Mouse (Mus musculus): ENCODE data around the gene C87436. TPM values are rescaled to one million over a fixed set of nuclear protein-coding genes. Genes with fewer than 3 reads are reported as not detected.
A peak's percentile ranks its signal among the peaks of the same experiment; 100 is the strongest.
"Not testable (repeated sequence)": the region's sequence is repeated elsewhere in the genome, so short reads cannot be mapped to it uniquely, and the experiment has no call there.

The C87436 gene
- polyA plus RNA-seq, 1 experiment: 5.3 TPM

DNA sequence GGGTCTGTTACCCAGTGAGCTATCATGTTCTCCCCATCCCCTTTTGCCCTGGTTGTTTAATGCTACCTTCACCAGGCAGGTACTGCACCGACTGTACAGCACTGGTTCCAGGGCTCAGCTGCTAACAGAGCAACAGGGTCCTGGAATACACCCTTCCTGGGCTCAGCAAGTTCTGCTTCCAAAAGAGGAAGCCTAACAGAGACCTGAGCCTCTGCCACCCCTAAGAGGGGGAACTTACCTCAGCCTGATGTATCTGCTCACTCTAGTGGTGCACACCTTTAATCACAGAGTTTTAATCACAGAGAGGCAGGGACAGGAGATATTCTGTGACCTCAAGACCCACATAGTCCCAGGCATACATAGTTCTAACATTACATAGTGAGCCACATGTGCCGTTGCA is 51.8 kb downstream of the C87436 start:
- H3K36me3 ChIP-seq (replicated peaks; ENCODE audit: low read length): no peaks in the 10 kb centered on the region
- H3K27me3 ChIP-seq (replicated peaks): no peaks in the 10 kb centered on the region
- H3K9me3 ChIP-seq: peaks cover 2% of the 10 kb centered on the region
- H3K4me1 ChIP-seq: peaks cover 40% of the 10 kb centered on the region
- TF ChIP-seq GATA1 (IDR thresholded peaks at IDR 0.05; ENCODE audit: borderline replicate concordance, low read length): no peak
- no peak for TF ChIP-seq FLI1 (IDR thresholded peaks at IDR 0.05; ENCODE audit: low read length)
- H3K4me3 ChIP-seq (replicated peaks): no peak overlapping the region

DNA sequence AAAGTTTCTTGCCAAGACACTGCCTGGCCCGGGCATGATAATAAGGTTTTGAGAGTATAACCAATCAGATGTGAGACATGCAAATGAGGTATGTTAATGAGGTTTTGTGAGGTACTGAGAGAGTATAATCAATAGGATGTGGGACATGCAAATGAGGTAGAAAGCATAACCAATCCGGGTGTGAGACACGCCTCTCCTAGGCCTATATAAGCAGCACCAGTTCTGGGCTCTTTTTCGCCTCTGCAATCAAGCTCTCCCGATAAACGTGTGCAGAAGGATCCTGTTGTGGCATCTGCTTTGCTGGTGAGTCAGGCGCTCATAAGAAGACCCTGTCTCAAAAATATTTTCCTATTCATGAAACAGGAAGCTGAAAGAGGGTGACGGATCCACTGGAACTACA is 52.2 kb downstream of the C87436 start:
- not testable (repeated sequence) for H3K27me3 ChIP-seq (replicated peaks); H3K36me3 ChIP-seq (replicated peaks; ENCODE audit: low read length); H3K4me3 ChIP-seq (replicated peaks); H3K9me3 ChIP-seq
- H3K4me1 ChIP-seq: peaks cover 40% of the 10 kb centered on the region

DNA sequence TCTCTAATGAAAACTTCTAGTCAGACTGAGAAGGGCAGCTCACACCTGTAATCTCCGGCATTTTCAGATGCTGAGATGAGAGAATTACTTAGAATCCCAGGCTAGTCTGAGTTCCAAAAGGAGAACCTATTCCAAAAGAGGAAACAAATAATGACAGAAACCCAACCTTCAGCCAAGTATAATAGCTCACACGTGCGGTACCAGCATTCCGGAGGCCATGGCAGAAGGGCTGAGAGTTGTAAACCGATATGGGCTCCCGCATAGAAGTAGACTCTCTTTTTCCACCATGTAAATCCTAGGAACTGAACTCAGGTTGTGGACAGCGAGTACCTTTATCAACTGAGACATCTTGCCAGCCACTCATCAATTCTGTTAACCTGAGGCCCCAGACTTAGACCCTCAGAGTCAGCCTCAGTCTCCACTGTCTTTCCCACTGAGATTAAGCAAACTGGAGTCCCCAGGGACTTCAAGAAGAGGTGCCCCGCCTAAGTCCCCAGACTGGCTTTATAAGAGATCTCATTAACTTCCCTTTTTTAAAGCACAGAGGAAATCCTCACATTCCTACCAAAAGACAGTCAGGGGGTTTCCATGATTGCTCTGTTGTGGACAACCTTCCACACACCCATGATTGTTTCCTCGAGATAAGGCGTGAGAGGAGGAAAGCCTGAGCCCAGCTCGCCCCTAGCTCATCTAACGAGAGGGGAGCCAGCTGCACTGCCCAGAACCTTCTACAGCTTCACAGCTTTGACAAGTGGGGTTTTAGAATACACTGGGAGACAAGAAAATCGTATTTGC is 55.5 kb downstream of the C87436 start:
- Histone ChIP-seq H3K27me3 (replicated peaks) (no peaks in the 10 kb centered on the region), H3K36me3 (replicated peaks; ENCODE audit: low read length) (no peaks in the 10 kb centered on the region), H3K4me3 (replicated peaks) (peak overlapping the region; percentile 59), H3K4me1 (peaks cover 35% of the 10 kb centered on the region), H3K9me3 (peaks cover 4% of the 10 kb centered on the region)
- TF ChIP-seq GATA1 (IDR thresholded peaks at IDR 0.05; ENCODE audit: borderline replicate concordance, low read length): no peak
- TF ChIP-seq FLI1 (IDR thresholded peaks at IDR 0.05; ENCODE audit: low read length): no peak

DNA sequence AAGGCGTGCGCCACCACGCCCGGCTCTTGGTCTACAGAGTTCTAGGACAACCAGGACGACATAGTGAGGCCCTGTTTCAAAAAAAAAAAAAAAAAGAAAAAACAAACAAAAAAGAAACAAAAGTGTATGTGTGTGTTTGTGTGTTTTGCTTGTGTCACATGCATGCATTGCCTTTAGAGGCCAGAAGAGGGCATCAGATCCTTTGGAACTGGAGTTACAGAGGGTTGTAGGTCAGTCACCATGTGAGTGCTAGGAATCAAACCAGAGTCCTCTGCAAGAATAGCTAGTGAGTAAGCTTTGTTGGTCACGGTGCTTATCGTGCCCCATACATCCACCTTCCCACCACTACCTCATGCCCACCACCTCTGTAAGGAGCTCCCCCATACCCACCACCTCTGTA is 56.6 kb downstream of the C87436 start:
- Histone ChIP-seq H3K4me3 (replicated peaks) (no peak overlapping the region), H3K4me1 (peaks cover 44% of the 10 kb centered on the region), H3K27me3 (replicated peaks) (no peaks in the 10 kb centered on the region), H3K9me3 (peaks cover 4% of the 10 kb centered on the region), H3K36me3 (replicated peaks; ENCODE audit: low read length) (no peaks in the 10 kb centered on the region)
- TF ChIP-seq GATA1 (IDR thresholded peaks at IDR 0.05; ENCODE audit: borderline replicate concordance, low read length) (no peak), FLI1 (IDR thresholded peaks at IDR 0.05; ENCODE audit: low read length) (no peak)

DNA sequence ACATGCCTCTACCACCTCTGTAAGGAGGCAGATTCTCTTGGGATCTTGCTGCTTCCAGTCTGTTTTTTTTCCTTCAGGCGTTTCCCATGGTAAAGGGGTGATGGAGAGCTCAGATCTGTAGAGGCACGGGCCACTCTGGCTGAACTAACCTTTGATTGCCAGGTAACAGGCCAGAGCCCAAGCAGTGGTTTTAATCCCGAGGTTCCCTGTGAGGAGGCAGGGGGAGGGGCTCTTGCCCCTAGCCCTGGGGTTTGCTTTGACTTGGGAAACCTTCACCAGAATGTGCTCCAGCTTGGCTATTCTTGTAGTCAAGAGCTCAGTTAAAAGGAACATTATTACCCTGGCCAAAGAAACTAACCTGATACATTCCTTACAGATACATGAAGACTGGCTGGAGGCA is 57.5 kb downstream of the C87436 start:
- H3K27me3 ChIP-seq (replicated peaks): no peaks in the 10 kb centered on the region
- peaks cover 46% of the 10 kb centered on the region for H3K4me1 ChIP-seq
- H3K9me3 ChIP-seq: peaks cover 4% of the 10 kb centered on the region
- no peak overlapping the region for H3K4me3 ChIP-seq (replicated peaks)
- TF ChIP-seq GATA1 (IDR thresholded peaks at IDR 0.05; ENCODE audit: borderline replicate concordance, low read length) (no peak), FLI1 (IDR thresholded peaks at IDR 0.05; ENCODE audit: low read length) (no peak)
- H3K36me3 ChIP-seq (replicated peaks; ENCODE audit: low read length): no peaks in the 10 kb centered on the region

DNA sequence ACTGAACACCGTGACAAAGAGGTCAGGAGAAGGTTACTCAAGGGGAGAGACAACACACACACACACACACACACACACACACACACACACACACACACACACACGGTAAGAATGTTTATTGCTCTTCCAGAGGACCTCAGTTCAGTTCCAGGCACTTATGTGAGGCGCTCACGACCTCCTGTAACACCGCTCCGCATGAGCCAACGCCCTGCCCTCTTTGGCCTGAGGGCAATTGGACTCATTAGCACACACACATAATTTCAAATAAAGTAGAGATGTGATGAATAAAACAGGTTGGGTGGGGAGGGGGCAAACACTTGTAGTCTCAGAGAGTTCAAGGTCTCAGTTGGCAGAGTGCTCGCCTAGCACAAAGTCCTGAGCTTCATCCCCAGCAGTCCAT is 58.0 kb downstream of the C87436 start:
- H3K36me3 ChIP-seq (replicated peaks; ENCODE audit: low read length): no peaks in the 10 kb centered on the region
- H3K4me3 ChIP-seq (replicated peaks): no peak overlapping the region
- TF ChIP-seq FLI1 (IDR thresholded peaks at IDR 0.05; ENCODE audit: low read length) (no peak), GATA1 (IDR thresholded peaks at IDR 0.05; ENCODE audit: borderline replicate concordance, low read length) (no peak)
- peaks cover 4% of the 10 kb centered on the region for H3K9me3 ChIP-seq
- H3K4me1 ChIP-seq: peaks cover 46% of the 10 kb centered on the region
- no peaks in the 10 kb centered on the region for H3K27me3 ChIP-seq (replicated peaks)

DNA sequence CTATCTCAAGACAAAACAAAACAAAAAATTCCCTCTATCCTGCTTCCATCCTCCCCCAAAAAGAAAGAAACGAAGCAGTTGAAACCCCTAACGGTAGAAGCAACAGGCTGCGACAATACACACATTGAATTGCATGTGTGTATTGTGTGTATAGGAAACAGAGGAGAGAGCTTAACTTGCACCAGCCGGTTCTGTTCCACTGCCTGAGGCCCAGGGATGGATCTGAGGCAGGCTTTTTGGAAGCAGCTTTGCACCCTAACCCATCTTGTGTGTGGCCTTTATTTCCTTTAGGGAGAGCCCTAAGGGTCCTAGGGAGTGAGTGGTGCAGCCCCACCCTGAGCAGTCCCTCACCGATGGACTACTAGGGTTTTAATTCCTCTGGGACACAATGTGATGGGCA is 58.4 kb downstream of the C87436 start:
- TF ChIP-seq GATA1 (IDR thresholded peaks at IDR 0.05; ENCODE audit: borderline replicate concordance, low read length): no peak
- no peak for TF ChIP-seq FLI1 (IDR thresholded peaks at IDR 0.05; ENCODE audit: low read length)
- Histone ChIP-seq H3K4me1 (peaks cover 46% of the 10 kb centered on the region), H3K4me3 (replicated peaks) (no peak overlapping the region), H3K27me3 (replicated peaks) (no peaks in the 10 kb centered on the region), H3K36me3 (replicated peaks; ENCODE audit: low read length) (no peaks in the 10 kb centered on the region), H3K9me3 (peaks cover 4% of the 10 kb centered on the region)

DNA sequence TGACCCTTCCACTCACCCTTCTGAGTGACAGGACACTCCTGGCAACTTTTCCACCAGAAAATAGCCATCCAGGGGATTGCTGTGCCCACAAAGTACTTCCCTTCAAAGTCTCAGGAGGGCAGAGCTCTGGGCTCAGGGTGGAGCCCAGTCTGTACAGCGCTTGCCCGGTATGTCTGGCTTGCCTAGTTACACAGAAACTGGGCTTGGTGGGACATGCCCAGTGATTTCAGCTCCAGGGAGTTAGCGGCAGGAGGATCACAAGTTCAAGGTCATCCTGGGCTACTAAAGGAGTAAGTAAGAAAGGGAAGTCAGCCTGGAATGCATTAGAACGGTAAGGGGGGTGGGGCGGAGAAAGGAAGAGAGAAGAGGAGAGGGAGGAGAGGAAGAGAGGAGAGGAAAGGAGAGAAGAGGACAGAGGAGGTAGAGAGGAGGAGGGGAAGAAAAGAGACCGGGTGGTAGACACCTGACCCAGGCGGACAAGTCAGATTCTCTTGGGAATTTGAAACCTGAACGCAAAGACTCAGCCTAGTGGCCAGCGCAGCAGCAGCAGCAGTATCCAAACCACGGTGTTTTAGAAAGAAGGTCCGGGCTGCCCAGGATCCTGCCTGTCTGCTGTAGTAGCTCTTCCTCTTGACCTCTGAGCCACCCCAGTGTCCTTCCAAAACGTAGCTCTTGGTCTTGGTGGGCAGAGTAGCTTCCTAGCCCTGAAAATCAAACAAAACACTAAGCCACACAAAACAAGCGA is 59.1 kb downstream of the C87436 start:
- no peaks in the 10 kb centered on the region for H3K27me3 ChIP-seq (replicated peaks)
- H3K9me3 ChIP-seq: peaks cover 4% of the 10 kb centered on the region
- no peaks in the 10 kb centered on the region for H3K36me3 ChIP-seq (replicated peaks; ENCODE audit: low read length)
- peaks cover 46% of the 10 kb centered on the region for H3K4me1 ChIP-seq
- peak overlapping the region; percentile 20 for H3K4me3 ChIP-seq (replicated peaks)
- no peak for TF ChIP-seq FLI1 (IDR thresholded peaks at IDR 0.05; ENCODE audit: low read length)
- no peak for TF ChIP-seq GATA1 (IDR thresholded peaks at IDR 0.05; ENCODE audit: borderline replicate concordance, low read length)

DNA sequence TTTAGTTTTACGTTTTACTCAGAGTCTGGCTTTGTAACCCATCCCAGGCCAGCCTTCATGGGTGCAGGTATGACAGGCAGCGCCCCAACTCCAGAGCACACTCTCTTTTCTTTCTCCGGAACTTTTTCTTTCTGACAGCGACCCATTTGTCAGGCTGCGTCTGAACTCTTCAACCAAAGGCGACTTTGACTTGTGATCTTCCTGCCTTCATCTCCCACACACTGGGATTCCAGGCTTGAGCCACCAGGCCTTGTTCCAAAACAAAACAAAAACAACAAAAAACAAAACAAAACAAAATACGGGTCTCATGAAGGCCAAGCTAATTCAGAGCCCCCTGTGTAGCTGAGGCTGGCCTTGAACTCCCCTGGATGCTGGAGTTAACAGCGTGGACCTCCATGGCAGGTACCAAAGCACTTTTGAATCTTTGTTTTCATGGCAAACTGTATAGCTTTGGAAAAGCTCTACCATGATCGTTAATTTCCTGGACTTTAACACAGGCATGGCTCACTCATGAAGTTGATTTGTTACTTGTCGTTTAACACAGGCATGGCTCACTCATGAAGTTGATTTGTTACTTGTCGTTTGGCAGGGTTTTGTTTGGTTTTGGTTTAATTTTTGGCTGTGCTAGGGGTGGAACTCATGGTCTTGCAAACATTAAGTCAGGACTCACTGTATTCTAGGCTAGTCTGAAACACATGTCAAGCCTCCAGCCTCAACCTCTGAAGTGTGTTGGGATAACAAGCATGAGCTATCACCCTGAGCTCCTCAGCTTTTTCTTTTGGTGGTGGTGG is 60.0 kb downstream of the C87436 start:
- Histone ChIP-seq H3K36me3 (replicated peaks; ENCODE audit: low read length) (no peaks in the 10 kb centered on the region), H3K4me1 (peaks cover 45% of the 10 kb centered on the region), H3K9me3 (peaks cover 4% of the 10 kb centered on the region), H3K4me3 (replicated peaks) (no peak overlapping the region), H3K27me3 (replicated peaks) (no peaks in the 10 kb centered on the region)
- TF ChIP-seq GATA1 (IDR thresholded peaks at IDR 0.05; ENCODE audit: borderline replicate concordance, low read length) (no peak), FLI1 (IDR thresholded peaks at IDR 0.05; ENCODE audit: low read length) (no peak)

All from megakaryocyte, embryonic 14.5 days (primary cell).